Mouse (Mus musculus) testis, adult 2 months (tissue): ENCODE data around the gene Abraxas1. TPM values are rescaled to one million over a fixed set of nuclear protein-coding genes. Genes with fewer than 3 reads are reported as not detected.
A peak's percentile ranks its signal among the peaks of the same experiment; 100 is the strongest.

ENCODE experiments used
- H3K27ac ChIP-seq: fragments of 200-500 bp; 2 replicates; pipeline ENCODE4 v1.5.1; 2012; ENCODE audit warnings: low read depth, low read length; ENCODE audit not compliant: control insufficient read depth, insufficient read depth
- H3K27me3 ChIP-seq: fragments of 200-500 bp; 2 replicates; pipeline ENCODE4 v1.6.1; 2012; ENCODE audit warnings: mild to moderate bottlenecking, low read length, moderate library complexity; ENCODE audit not compliant: control insufficient read depth, insufficient read depth
- H3K36me3 ChIP-seq: fragments of 200-500 bp; 2 replicates; pipeline ENCODE4 v1.6.1; 2012; ENCODE audit warnings: mild to moderate bottlenecking, low read length; ENCODE audit not compliant: control insufficient read depth, insufficient read depth
- H3K4me1 ChIP-seq: fragments of 200-500 bp; 2 replicates; pipeline ENCODE4 v1.6.1; 2012; ENCODE audit warnings: low read length; ENCODE audit not compliant: control insufficient read depth, insufficient read depth
- H3K4me3 ChIP-seq: fragments of 200-500 bp; 2 replicates; pipeline ENCODE4 v1.5.1; 2012; ENCODE audit warnings: low read depth, mild to moderate bottlenecking, low read length, moderate library complexity, mixed read lengths; ENCODE audit not compliant: control insufficient read depth
- CTCF ChIP-seq: fragments of 200-500 bp; IDR thresholded peaks from 2 replicates; pipeline ENCODE4 v1.5.1; 2012; ENCODE audit warnings: low read depth, mild to moderate bottlenecking, inconsistent platforms, low read length, moderate library complexity; ENCODE audit not compliant: control insufficient read depth, insufficient read depth, insufficient replicate concordance
- POLR2A ChIP-seq: fragments of 200-500 bp; IDR thresholded peaks from 2 replicates; pipeline ENCODE4 v1.6.1; 2012; ENCODE audit warnings: low read depth, mild to moderate bottlenecking, inconsistent platforms, low read length, moderate library complexity; ENCODE audit not compliant: control insufficient read depth
- polyA plus RNA-seq: library from polyadenylated mRNA; depleted of rRNA; stranded (reverse); fragments of >200 nt; gene quantifications from 2 replicates; pipeline ENCODE4 v1.2.3, GENCODE M21; 2012

Gene Abraxas1
- polyA plus RNA-seq, 1 experiment, result 6.3 TPM

- no peaks in the 10 kb centered on the region for H3K4me1 ChIP-seq
- TF ChIP-seq CTCF (no peak), POLR2A (no peak)
- no peak overlapping the region for H3K27ac ChIP-seq
- no peaks in the 10 kb centered on the region for H3K27me3 ChIP-seq
- H3K4me3 ChIP-seq, result no peak overlapping the region
- H3K36me3 ChIP-seq, result no peaks in the 10 kb centered on the region; the same call in 1 of the 2 replicates
These were observed 2.1 kb upstream of the Abraxas1 start for GRCm38 (mm10) chr5:100822826-100823225.

- H3K27ac ChIP-seq, result no peak overlapping the region
- no peaks in the 10 kb centered on the region for H3K4me1 ChIP-seq
- H3K27me3 ChIP-seq, result no peaks in the 10 kb centered on the region
- H3K36me3 ChIP-seq, result no peaks in the 10 kb centered on the region; the same call in 1 of the 2 replicates
- TF ChIP-seq CTCF (no peak), POLR2A (no peak)
- H3K4me3 ChIP-seq, result no peak overlapping the region
These were observed 610 bp upstream of the Abraxas1 start for GRCm38 (mm10) chr5:100821375-100821774.

- TF ChIP-seq CTCF (no peak), POLR2A (no peak)
- no peak overlapping the region; the same call in 1 of the 2 replicates for H3K27ac ChIP-seq
These were observed 941 bp downstream of the Abraxas1 start for GRCm38 (mm10) chr5:100819568-100820480.

GRCm38 (mm10) chr5:100818341-100818740, 2.4 kb downstream of the Abraxas1 start:
- Histone ChIP-seq H3K36me3 (no peaks in the 10 kb centered on the region; the same call in 1 of the 2 replicates), H3K4me1 (no peaks in the 10 kb centered on the region), H3K27me3 (no peaks in the 10 kb centered on the region), H3K27ac (no peak overlapping the region), H3K4me3 (no peak overlapping the region)
- no peak for TF ChIP-seq POLR2A
- TF ChIP-seq CTCF, result no peak

More at GRCm38 (mm10) chr5:100819568-100820480, 941 bp downstream of the Abraxas1 start:
- no peaks in the 10 kb centered on the region; the same call in 1 of the 2 replicates for H3K36me3 ChIP-seq
- H3K4me3 ChIP-seq, result peak overlapping the region; percentile 92
- no peaks in the 10 kb centered on the region for H3K27me3 ChIP-seq
- H3K4me1 ChIP-seq, result no peaks in the 10 kb centered on the region

DNA sequence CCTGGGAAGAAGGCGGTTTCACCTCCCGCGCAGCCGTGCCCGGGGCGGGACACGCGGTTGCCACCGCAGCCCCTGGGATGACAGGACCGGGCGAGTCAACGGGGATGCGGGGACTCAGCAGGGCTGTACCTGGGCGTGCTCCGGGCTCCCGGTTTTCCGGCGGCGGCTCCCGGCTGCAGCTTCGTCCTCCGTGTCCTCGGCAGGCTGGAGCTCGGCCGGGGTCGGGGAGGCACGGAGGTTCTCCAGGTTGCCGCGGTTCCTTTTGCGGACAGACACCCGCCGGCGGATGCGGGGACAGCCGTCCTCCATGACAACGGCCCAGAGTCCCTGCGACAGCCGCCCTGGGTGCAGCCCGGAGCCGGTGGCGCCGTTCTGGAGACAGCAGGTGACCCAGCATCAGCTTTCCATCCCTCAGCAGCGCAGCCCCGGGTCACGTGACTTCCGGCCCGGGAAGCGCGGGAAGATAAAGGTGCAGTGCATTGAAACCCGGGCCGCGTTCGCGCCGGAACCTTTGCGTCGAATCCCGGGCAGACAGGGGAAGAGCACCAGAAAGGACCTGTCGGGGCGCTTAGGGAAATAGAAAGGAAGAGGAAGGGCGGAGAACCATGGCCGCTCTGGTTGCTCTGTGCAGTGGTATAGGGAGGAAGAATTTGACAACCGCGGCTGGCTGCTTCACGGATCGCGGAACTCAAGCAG, 22.5 kb downstream of the Abraxas1 start, which contains the start of the genes Helq and Mrps18c:
Gene Helq (minus strand): TSS at position 434 of the 696 bp plus-strand sequence.
Gene Mrps18c (plus strand): TSS at position 463 of the 696 bp plus-strand sequence.
- Histone ChIP-seq H3K4me3 (peak within 1 kb of the TSS; percentile 96), H3K27ac (peak within 1 kb of the TSS; percentile 1; the same call in 1 of the 2 replicates), H3K27me3 (no peaks in the 10 kb centered on the region), H3K4me1 (no peaks in the 10 kb centered on the region; the same call in 1 of the 2 replicates), H3K36me3 (peaks cover under 1% of the 10 kb centered on the region)
- TF ChIP-seq POLR2A (peak; percentile 61), CTCF (no peak)

- H3K27me3 ChIP-seq, result no peaks in the 10 kb centered on the region
- no peak overlapping the region for H3K27ac ChIP-seq
- no peak overlapping the region for H3K4me3 ChIP-seq
- H3K36me3 ChIP-seq, result peaks cover 2% of the 10 kb centered on the region; the same call in 1 of the 2 replicates
- H3K4me1 ChIP-seq, result no peaks in the 10 kb centered on the region; the same call in 1 of the 2 replicates
- no peak for TF ChIP-seq POLR2A
- no peak for TF ChIP-seq CTCF
These were observed 26.7 kb downstream of the Abraxas1 start for GRCm38 (mm10) chr5:100794084-100794483.
